Mouse (Mus musculus) layer of hippocampus, postnatal 36 days (tissue): ENCODE measurements around the gene Slc9a1. TPM values are rescaled to one million over a fixed set of nuclear protein-coding genes. Genes with fewer than 3 reads are reported as not detected.

Experiments used
- microRNA-seq, 2 experiments: library from miRNA; unstranded; fragments of <30 nt; microRNA quantifications; one replicate each; pipeline ENCODE4 v1.2.0; 2021
- total RNA-seq, 2 experiments: library from RNA; stranded (reverse); gene quantifications; 2 replicates each; pipeline ENCODE4 v1.2.3; 2021

The Slc9a1 gene
- total RNA-seq, 2 experiments from 2014 or later, result 60.1 to 63.9 TPM

Small RNAs within 50 kb of the gene (microRNA-seq; reads per million reads assigned to microRNA genes)
- gene Mir5122, result 3.0 to 3.3 reads per million in 2 experiments

Other genes starting within 250 kb of the Slc9a1 start
- gene Wasf2, start 239.2 kb upstream of the Slc9a1 start, total RNA-seq, result 10 to 100 TPM; 28.7 to 32.8 TPM
- gene Cd164l2, start 157.6 kb upstream of the Slc9a1 start, total RNA-seq, result 1 to 10 TPM; 3.7 to 5.8 TPM
- gene Gpr3, start 157.2 kb upstream of the Slc9a1 start, total RNA-seq, result 1 to 10 TPM; 6.8 to 7.3 TPM
- 1 to 10 TPM; 3.9 to 5.9 TPM for gene Map3k6, start 128.9 kb upstream of the Slc9a1 start, total RNA-seq
- gene Sytl1, start 106.6 kb upstream of the Slc9a1 start, total RNA-seq, result under 1 TPM; 0.70 to 0.99 TPM
- 10 to 100 TPM; 85.0 to 92.1 TPM for gene Tmem222, start 91.9 kb upstream of the Slc9a1 start, total RNA-seq
- 10 to 100 TPM; 78.5 to 78.9 TPM for gene Wdtc1, start 16.2 kb upstream of the Slc9a1 start, total RNA-seq
- gene Tent5b, start 110.4 kb downstream of the Slc9a1 start, total RNA-seq, result not detected
- 100 to 1,000 TPM; 168 to 190 TPM for gene Trnp1, start 128.8 kb downstream of the Slc9a1 start, total RNA-seq
- gene Kdf1, start 149.3 kb downstream of the Slc9a1 start, total RNA-seq, result under 1 TPM; 0.20 to 0.35 TPM
- 100 to 1,000 TPM; 122 to 123 TPM for gene Nudc, start 176.3 kb downstream of the Slc9a1 start, total RNA-seq
- not detected for gene Nr0b2, start 183.7 kb downstream of the Slc9a1 start, total RNA-seq
- gene Gpatch3, start 205.0 kb downstream of the Slc9a1 start, total RNA-seq, result 1 to 10 TPM; 7.0 to 7.2 TPM
- 10 to 100 TPM; 10.1 to 10.3 TPM for gene Gpn2, start 214.7 kb downstream of the Slc9a1 start, total RNA-seq
- gene Sfn, start 232.5 kb downstream of the Slc9a1 start, total RNA-seq, result 1 to 10 TPM; 1.5 to 1.9 TPM